ENCODE assay signal across 8 mouse cellular contexts in genomic region chr1:159232572-159233261, GRCm38 (mm10). TPM values are rescaled to one million over a fixed set of nuclear protein-coding genes. Genes with fewer than 3 reads are reported as not detected.
DNase-seq lines count a peak whose midpoint lies in the region; ATAC-seq and TF ChIP-seq lines count a peak whose summit lies in the region.
"Not testable (repeated sequence)": the region's sequence is repeated elsewhere in the genome, so short reads cannot be mapped to it uniquely, and the experiment has no call there.

No protein-coding gene starts in this region.

- not testable (repeated sequence) for H3K27me3 ChIP-seq in CH12.LX (replicated peaks); neural tube, embryonic 12.5 days (replicated peaks); thymus, adult 2 months (ENCODE audit: control insufficient read depth, insufficient read depth, low read length)

- dilution Hi-C loops in CH12.LX (cut with MboI; ENCODE audit: extremely low pct_ligation_motif_present, extremely low pct_unique_long_range_greater_than_20kb, low sequenced_read_pairs), result not testable (repeated sequence)

- TF ChIP-seq EP300 in CH12.LX (IDR thresholded peaks at IDR 0.05; ENCODE audit: low read length), result not testable (repeated sequence)

- under 1% methylated on average over 29 of the region's 47 CpGs for WGBS in lung, adult 2 months
- WGBS in neural tube, embryonic 12.5 days, result under 1% methylated on average over 33 of the region's 47 CpGs
- WGBS in thymus, adult 2 months, result under 1% methylated on average over 29 of the region's 47 CpGs

- H3K36me3 ChIP-seq in CH12.LX (replicated peaks in 1 of 2; ENCODE audit: control insufficient read depth in 1 of 2, insufficient read depth in 1 of 2, low read length in 1 of 2), result peaks cover 0 to 14% of the 10 kb centered on the region in 2 experiments
- H3K36me3 ChIP-seq in neural tube, embryonic 12.5 days; thymus, adult 2 months (ENCODE audit: control insufficient read depth, insufficient read depth, low read length): not testable (repeated sequence)

- in situ Hi-C loops in CH12.LX (cut with MboI; ENCODE audit: low pct_ligation_motif_present, low pct_unique_long_range_greater_than_20kb, low sequenced_read_pairs), result not testable (repeated sequence)

- H3K9me3 ChIP-seq in CH12.LX (replicated peaks; ENCODE audit: low read length); neural tube, embryonic 12.5 days: not testable (repeated sequence)

- peaks cover 4 to 27% of the 10 kb centered on the region in 2 experiments; a peak in 3 of 4 replicates for H3K4me1 ChIP-seq in CH12.LX (ENCODE audit: control insufficient read depth in 1 of 2, insufficient read depth in 2 of 2)
- H3K4me1 ChIP-seq in lung, adult 2 months (ENCODE audit: control insufficient read depth, insufficient read depth, low read length), result peaks cover 14% of the 10 kb centered on the region
- H3K4me1 ChIP-seq in neural tube, embryonic 12.5 days, result peaks cover 11% of the 10 kb centered on the region
- H3K4me1 ChIP-seq in thymus, adult 2 months (replicated peaks; ENCODE audit: control insufficient read depth, insufficient read depth, low read length), result not testable (repeated sequence)

- peak; percentile 43 for DNase-seq in CH12.LX (ENCODE audit: extremely low read depth)
- peak; percentile 46 for DNase-seq in c-Kit-negative CD71-positive TER-119-positive erythroid progenitor cells, embryonic 14.5 days (ENCODE audit: low read depth, low spot score)
- peak; percentile 19 to 36 for DNase-seq in heart, postnatal 14 days
- peak; percentile 31 for DNase-seq in kidney, postnatal 14 days
- DNase-seq in lung, adult 2 months, result peak; percentile 40
- peak; percentile 42 for DNase-seq in thymus, adult 2 months

- H3K79me2 ChIP-seq in CH12.LX (replicated peaks; ENCODE audit: control insufficient read depth, extremely low read depth, insufficient read depth, poor library complexity, severe bottlenecking), result peaks cover 35% of the 10 kb centered on the region

- H3K4me2 ChIP-seq in CH12.LX (ENCODE audit: insufficient read depth, low read depth, poor library complexity, severe bottlenecking), result peak overlapping the region; percentile 91
- H3K4me2 ChIP-seq in neural tube, embryonic 12.5 days (replicated peaks), result peak overlapping the region; percentile 54

- H3K27ac ChIP-seq in CH12.LX (ENCODE audit: insufficient read depth, low read depth), result peak overlapping the region; percentile 53; the same call in 1 of the 2 replicates
- H3K27ac ChIP-seq in neural tube, embryonic 12.5 days, result 0 out of 2 replicates have a peak overlapping the region, but pooled peaks have one; percentile 26
- H3K27ac ChIP-seq in thymus, adult 2 months (ENCODE audit: control insufficient read depth, insufficient read depth, low read length), result not testable (repeated sequence)

- peak overlapping the region; percentile 75 to 95 (median 80) for H3K4me3 ChIP-seq in CH12.LX (replicated peaks in 1 of 3; ENCODE audit: low read depth in 2 of 3, low read length in 2 of 3, poor library complexity in 1 of 3)
- H3K4me3 ChIP-seq in lung, adult 2 months (replicated peaks; ENCODE audit: extremely low read depth, low read depth, low read length), result peak overlapping the region; percentile 70
- H3K4me3 ChIP-seq in neural tube, embryonic 12.5 days, result peak overlapping the region; percentile 69
- H3K4me3 ChIP-seq in thymus, adult 2 months (ENCODE audit: control insufficient read depth, insufficient read depth, low read length), result peak overlapping the region; percentile 70

- peak overlapping the region; percentile 99 for H3K9ac ChIP-seq in CH12.LX (ENCODE audit: insufficient read depth, low read depth)
- peak overlapping the region; percentile 67 for H3K9ac ChIP-seq in neural tube, embryonic 12.5 days

- ATAC-seq in erythroid progenitor cell, adult 5-6 weeks (replicated peaks; ENCODE audit: low FRiP score, poor library complexity, severe bottlenecking), result peak; percentile 27; the same call in 1 of the 2 replicates
- ATAC-seq in neural tube, embryonic 12.5 days (ENCODE audit: low FRiP score, low read depth), result peak; percentile 68

- TF ChIP-seq POLR2A in CH12.LX (IDR thresholded peaks at IDR 0.05; ENCODE audit: low read depth, low read length); lung, adult 2 months (IDR thresholded peaks at IDR 0.05; ENCODE audit: borderline replicate concordance, extremely low read depth, low read depth, low read length); thymus, adult 2 months (IDR thresholded peaks at IDR 0.05; ENCODE audit: control insufficient read depth, extremely low read depth, insufficient read depth, low read length, poor library complexity): not testable (repeated sequence)

- peak in 1 of 2 experiments; percentile 15; a peak in 1 of 4 replicates for TF ChIP-seq CTCF in CH12.LX (conservative IDR thresholded peaks at IDR 0.05 in 1 of 2, IDR thresholded peaks at IDR 0.05 in 1 of 2; ENCODE audit: low read depth in 2 of 2, low read length in 2 of 2)
- TF ChIP-seq CTCF in lung, adult 2 months (IDR thresholded peaks at IDR 0.05; ENCODE audit: insufficient read depth, low read length); thymus, adult 2 months (IDR thresholded peaks at IDR 0.05; ENCODE audit: borderline replicate concordance, control insufficient read depth, extremely low read depth, insufficient read depth, low read length, poor library complexity): not testable (repeated sequence)

- not testable (repeated sequence) for TF ChIP-seq RAD21 in CH12.LX (IDR thresholded peaks at IDR 0.05; ENCODE audit: low read depth, low read length)

- intact Hi-C loops in heart, postnatal 14 days (cut with DNase I), result not testable (repeated sequence)

RNA-seq across cellular contexts. Expression of gene Cop1, which starts 0.6 kb away (rescaled TPM):
- total RNA-seq in CH12.LX (2012; rRNA removed) (54.6 and 65.2 TPM in 2 replicates), CH12.LX (2014; rRNA removed) (93.2 and 132 TPM in 2 replicates)
- polyA plus RNA-seq in CH12.LX (2012; ENCODE audit: insufficient read length, low read depth), result 79.0 and 80.8 TPM in 2 replicates
- total RNA-seq in erythroid progenitor cell, adult 5-6 weeks (2015; ENCODE audit: low replicate concordance), result 111 and 140 TPM in 2 replicates
- total RNA-seq in erythroid progenitor cell, adult 5-6 weeks (2017; ENCODE audit: low replicate concordance), result 169 and 196 TPM in 2 replicates
- total RNA-seq in heart, postnatal 14 days (2021), result 100 to 1,000 TPM; 123 to 124 TPM
- polyA plus RNA-seq in lung, adult 2 months (2012; rRNA removed), result 39.3 and 40.5 TPM in 2 replicates
- 140 and 152 TPM in 2 replicates for polyA plus RNA-seq in neural tube, embryonic 12.5 days (2016; fragmentation: Nextera tagmentation; extraction: Ambion mirVana)
- 58.6 and 70.7 TPM in 2 replicates for polyA plus RNA-seq in thymus, adult 2 months (2012; rRNA removed)
